Mouse (Mus musculus) natural killer cell, adult 2 months (primary cell): ENCODE results near the gene Mapre3.

Experiments
- DNase-seq, 2 experiments: peaks; one replicate each; pipeline ENCODE4 v3.0.0; 2022; ENCODE audit warnings: low spot score in 2 of 2

Gene Mapre3

DNA sequence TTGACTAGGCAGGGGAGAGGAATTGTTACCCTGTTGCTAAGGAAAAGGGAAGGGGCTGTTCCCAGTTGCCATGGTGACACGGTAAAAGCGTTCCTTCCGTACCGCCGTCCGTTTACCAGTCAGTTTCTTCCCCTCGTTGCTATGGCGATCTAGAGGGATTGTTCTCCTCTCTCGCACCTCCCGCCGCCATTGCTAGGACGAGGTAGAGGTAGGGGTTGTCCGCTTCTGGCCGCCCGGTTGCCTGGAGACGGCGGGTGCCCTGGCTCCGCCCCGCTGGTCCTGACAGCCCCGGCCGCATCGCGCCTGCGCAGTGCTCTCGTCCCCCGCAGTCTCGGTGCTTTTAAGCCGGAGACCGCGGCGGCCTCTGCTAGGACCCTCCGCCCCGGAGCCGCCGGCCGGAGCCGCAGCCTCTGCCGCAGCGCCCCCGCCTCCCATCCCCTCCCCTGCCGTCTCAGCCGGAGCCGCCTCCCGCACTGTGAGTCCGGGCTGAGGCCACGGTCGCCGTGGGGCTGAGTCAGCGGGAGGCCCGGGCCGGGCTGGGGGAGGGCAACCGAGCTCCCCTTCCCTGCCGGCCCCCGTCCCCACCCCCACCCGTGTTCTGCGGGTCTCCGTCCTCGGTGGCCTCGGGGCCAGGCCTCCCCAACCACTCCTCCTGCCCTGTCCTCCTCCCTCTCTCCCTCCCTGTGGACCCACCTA, at the start of gene Mapre3:
Gene Mapre3 (plus strand): TSS at position 218 of the 696 bp plus-strand sequence.
- DNase-seq, result peak; percentile 89 to 90

DNA sequence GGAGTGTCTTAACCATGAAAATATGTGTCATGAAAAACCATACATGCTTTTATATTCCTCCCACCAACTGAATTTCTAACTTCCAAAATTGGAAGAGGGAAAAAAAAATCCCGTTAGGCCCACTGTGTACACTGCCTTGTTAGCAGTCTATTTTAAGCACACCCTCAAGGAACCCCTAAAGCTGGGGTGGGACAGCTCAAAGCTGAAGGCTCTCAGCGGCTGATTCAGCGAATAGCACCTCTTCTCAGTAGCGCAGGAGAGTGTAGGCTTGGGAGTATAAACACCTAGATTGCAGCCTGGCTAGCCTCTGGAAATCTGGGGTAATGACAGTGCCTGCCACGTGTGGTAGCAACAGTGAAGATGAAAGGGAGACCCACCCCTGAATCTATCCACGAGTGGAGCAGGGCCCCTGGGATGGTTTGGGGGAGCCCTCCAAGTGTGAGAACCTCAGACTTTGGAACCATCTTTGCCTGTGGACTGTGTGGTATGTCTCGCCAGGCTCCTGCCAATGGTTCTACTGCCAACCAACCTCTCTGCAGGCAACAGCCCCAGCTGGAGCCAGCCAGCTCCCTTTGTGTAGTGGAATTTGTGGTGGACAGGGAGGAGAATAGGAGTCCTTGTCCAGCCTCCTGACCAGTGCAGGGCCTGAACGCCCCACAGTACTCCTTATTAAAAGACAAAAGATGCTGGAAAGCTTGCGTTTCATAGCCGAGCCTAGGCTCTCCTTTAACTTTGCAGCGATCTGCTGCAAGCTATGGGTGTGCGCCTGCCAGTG, 48.7 kb upstream of the Mapre3 start:
- DNase-seq, result no peak

DNA sequence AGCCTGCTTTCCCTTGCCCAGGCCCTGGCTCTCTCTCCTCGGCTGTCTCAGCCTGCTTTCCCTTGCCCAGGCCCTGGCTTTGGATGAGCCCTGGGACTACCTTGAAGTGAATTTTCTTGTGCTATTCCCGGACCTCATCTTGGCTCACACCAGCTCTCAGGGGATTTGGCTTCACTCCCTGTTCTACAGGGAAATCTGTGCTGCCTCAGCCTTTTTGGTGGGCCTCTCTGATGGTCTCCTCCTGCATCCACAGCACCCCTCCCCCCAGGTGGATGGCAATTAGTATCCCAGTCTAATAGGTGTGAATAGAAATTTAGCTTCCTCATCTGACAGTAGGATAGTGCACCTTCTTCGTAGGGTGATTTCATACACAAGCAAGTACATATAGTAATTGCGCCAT, 46.4 kb upstream of the Mapre3 start:
- DNase-seq, result no peak

DNA sequence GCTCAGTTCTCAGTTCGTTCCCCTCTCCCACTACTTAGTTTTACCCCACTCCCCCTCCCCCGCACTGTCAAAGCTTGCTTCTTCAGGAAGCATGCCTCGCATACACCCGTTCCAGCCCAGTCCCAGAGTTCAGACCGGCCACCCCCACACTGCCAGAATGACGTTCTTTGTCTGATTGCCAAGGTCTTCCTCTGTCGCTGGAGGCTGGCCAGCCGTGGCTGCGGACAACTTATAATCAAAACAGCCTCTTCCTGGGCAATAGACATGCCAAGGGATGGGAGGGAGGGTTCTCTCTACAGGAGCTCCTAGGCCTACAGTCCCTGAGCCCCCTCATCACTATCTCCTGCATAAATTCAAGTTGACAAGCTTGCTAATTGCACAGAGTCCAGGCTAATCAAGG, 45.8 kb upstream of the Mapre3 start:
- no peak for DNase-seq

DNA sequence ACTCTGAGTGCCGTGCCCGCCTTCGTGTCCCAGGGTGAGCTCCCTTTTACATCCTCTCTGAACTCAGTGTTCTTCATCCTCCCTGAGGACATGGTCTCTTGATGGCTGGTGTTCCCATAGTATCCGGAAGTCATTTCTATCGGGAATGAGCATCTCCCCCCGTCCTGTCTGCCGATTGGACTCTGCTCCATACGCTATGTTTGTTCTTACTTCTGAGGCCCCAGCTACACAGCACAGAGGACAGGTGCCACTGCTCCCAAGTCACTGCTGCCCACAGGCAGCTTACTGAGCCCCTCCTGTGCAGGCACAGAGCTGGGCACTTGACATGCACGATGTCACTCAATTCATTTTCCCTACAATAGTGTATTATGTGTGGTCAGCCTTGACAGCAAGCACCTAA, 45.4 kb upstream of the Mapre3 start:
- no peak for DNase-seq

DNA sequence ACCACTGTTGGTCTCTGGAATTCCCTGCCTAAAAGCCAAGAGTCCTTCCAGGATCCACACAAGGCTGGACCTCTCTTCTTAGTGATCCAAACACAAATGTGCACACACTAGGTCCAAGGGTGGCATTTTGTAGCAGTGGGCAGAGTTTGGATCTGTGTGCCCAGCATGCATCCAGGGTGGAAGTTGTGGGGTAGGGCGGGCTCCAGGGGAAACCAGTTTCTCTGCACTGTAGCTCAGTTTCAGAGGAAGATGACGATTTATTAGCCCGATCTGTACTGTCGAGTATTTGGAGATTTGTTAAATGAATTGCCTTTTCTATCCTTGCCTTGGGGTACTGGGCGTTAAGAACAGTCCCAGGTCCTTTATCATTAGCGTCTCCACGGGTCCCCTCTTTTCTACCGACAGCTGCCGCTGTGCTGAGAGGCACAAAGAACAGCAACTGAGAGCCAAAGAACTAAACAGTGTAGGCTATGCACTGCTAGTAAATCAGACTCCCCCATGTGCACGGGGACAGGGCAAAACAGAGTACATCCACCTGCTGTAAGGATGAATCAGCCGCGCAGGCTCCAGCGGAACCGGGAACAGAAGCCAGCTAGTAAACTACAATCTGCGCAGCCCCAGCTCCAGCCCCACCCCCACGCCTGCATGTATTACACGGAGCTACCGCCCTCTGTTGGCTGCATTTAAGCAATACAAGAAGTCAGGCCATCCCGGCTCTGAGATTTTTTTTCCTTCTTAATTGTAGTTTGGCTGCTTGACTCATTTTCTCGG, 39.7 kb upstream of the Mapre3 start:
- peak; percentile 59 to 77 for DNase-seq

DNA sequence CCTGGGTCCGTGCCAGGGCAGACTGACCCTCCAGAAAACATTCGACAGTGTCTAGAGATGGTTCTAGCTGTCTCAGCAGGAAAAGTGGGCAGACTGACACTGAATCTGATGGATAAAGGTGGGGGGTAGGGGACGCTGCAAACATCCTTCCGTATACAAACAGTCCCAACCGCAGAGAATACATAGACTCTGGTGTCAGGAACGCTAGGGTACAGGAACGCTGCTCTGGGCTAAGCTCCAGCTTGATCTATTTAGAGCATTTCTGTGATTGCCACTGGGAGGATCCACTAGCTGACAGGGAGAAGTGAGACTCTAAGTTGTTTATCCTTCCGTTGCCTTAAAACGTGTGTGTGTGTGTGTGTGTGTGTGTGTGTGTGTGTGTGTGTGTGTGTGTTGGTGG, 33.7 kb upstream of the Mapre3 start:
- no peak for DNase-seq

DNA sequence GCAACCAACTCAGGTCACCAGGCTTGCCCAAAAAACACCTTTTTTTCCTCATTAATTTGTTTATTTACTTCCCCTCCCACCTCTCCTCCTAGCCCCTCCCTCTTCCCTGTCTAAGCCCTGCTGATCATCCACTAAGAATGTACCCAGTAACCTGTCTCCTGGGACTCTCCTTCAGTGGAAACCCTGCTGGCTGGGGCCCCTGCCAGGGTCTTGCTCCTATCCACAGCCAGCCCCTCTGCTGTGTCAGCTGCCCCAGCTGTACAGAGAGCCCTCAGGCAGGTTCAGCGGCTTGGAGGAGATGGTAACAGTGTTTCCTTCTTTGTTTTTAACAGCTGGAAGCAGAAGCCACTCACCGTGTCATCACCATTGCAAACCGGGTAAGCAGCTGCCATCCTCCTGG, 33.3 kb upstream of the Mapre3 start:
- no peak for DNase-seq

DNA sequence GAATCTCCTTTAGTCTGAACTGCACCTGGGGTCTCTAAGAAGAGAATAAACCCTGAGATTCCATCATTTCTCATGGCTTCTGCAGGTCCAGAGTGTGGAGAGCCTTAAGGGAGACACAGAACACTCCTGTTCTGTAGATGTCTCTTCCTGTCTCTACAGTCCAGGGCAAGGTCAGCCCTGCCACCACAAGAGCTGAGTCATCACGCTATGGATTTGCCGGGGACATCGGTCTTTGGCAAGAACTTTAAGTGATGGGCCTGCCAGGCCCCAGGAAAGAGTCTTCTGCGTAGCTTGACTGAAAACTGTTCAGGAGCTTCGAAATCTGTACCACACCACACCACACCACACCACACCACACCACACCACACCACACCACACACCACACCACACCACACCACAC, 27.1 kb upstream of the Mapre3 start:
- no peak for DNase-seq

DNA sequence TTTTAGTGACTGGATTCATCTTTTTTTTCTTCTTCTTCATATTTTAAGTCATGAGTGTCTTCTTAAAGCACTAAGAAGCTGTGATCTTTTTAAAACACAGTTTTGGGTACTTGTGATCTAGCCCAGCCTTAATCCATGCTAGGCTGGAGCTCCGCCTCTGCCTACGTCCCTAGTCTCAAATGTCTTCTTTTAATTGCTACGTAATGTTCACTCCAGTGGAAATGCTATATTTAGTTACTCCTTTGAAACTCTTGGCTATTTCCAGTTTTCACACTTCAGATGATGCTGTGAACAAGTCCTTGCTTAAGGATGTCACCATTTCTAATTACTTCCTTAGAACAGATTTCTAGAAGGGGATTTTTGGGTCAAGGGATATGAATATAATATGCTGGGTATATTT, 24.4 kb upstream of the Mapre3 start:
- no peak for DNase-seq

DNA sequence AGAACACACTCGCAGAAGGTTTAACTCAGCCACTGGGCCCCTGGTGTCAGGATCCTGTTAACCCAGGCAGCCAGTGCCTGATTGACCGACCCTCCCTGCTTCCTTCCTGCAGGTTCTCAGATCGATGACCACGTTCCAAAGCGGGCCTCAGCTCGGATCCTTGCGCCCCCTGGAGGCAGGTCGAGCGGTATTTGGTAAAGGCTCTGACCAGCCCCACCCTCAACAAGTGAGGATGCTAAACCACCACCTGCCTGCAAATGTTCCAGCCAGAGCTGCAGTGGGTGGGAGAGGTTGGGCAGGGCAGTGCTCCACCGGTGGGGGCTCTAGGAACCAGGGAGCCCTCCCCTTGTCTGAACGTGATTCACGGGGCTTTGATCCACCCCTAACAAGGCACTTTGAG, 18.3 kb upstream of the Mapre3 start:
- peak; percentile 58 to 73 for DNase-seq

DNA sequence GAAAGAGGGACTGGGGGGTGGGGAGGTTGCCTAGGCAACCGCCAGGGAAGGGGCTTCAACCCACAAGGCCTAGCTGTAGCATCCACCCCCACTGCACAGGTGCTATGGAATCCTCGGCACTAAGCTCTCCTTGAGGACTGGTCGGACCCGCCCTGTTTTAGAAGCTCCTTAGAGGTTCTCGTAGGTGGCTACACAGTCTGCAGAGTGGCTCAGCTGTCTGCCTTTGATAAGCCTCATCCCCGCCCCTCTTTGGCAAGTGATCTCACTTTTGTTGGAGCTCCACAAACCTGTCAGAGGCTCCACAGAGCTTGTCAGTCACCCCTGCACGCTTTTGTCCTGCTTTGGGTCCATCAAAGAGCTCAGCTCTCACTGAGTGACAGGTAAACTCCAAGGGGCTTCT, 17.0 kb upstream of the Mapre3 start:
- DNase-seq, result no peak

DNA sequence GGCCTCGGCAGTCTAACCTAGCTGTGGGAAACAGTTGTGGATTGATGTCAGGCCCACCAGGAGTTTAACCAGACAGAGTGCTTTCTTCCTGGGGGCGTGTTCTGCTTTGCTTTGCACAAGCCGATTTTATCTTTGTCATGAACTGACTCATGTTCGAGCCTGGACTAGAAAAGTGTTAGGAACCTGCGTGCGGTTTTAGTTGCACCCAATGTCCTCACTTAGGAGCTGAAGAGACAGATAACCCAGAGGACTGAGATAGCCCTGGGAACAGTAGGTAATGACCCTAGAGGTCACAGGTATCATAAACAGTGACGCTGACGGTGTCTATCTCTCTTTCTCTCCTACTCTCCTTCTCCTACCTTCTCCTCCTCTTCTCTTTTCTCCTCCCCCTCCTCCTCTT, 16.5 kb upstream of the Mapre3 start:
- DNase-seq, result no peak

DNA sequence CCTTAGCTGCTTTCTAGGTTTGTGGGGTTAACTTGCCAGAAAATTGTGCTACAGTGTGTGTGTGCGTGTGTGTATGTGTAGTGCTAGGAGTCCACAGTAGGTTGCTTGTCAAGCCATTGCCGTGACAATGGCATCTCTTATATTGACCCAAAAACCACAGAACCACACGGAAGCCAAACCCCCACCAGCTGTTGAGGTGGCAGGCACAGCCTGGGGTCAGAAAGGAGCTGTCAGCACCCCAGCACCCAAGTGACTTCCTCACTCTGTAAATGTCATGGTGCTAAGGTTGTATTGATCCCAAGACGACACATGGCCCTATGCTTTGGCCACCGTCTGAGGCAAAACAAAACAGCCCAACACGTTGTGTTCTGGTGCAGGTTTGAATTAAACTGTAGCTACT, 15.5 kb upstream of the Mapre3 start:
- no peak for DNase-seq

DNA sequence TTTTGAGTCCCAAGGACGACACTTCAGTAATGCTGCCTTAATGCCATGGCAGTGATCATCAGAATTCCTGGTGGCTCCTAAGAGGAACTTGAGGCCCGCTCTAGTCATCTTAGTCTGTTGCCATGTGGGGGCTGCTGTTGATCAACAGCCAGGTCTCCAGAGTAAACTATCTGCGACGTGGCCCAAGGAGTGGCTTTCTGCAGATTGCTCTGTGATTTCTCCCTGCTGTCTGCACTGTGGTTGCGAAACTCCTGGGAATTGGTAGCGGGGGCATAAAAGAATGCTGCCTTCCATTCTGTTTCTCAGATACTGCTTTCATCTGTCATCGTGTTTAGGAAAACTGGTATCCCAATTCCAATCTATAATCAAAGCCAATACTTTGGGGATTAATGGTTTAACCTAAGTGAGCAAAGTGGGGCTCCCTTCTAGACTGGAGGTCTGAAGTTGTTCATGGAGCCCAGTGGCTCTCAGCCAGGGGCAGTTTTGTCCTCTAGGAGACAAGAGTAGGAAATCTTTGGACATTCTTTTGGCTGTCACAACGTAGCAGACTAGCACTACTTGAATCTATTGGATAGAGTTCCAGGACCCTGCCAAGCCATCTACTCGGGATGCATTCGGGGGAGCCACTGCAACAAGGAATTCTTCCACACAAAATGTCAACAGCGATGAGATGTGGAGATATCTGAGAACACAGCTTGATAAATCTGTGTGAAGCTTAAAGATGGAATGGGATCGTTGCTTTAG, 11.5 kb upstream of the Mapre3 start:
- no peak for DNase-seq

DNA sequence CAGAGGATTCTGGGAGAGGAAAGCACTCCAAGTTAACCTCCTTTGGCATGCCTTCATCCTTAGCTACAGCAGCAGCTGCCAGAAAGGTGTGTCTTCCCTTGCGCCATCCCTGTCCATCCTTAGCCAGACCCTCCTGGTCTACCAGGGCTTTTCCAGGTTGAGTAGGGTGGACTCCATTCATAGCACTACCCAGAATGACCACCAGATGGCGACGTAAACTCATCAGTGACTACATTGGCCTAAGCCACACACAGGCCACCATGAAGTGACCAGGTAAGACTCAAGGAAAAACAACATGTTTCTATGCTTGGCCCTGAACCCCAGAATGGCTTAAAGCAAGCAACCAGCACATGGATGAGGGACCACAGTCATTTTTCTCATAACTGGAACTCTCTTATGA, 8.3 kb upstream of the Mapre3 start:
- DNase-seq, result peak; percentile 80 to 84

DNA sequence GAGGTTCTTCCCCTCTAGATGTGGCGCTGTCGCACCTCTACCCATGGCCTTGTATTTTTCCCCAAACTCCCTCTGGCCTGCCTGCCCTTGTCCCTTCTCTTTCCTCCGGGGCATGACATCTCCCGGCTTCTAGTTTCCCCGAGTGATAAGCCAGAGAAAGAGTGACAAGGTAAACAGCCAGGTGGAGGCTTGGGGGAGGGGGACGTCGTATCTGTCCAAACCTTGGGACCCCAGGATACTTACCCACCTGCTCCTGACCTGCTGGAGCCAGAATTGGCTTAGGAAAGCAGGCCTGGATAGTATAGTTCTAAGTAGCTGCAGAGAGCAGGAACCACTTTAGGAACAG, 652 bp downstream of the Mapre3 start:
- DNase-seq, result no peak

DNA sequence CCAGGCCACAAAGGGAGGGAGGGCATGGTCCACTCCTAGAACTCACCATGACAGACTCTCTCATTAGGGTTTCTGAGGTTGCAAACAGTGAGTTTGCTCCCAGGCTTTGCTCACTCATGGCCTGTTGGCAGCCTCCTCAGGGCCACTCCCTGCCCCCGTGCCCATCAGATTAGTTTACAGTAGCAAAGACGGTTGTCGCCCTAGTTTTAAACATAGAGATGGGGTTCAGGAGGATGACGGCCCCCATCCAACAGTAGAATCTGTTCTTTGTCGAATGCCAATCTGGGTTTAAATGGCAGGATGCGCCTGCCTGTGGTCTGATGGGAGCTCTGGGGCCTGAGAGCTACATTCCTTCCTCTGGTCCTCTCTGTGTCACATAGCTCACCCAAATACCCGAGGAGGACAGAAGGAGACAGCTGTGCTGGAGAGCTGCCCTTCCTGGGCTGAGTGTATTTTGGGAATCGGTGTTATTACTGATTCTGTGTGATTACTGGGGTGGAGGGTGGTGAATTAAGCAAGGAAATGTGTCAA, 1.9 kb downstream of the Mapre3 start:
- DNase-seq, result no peak

DNA sequence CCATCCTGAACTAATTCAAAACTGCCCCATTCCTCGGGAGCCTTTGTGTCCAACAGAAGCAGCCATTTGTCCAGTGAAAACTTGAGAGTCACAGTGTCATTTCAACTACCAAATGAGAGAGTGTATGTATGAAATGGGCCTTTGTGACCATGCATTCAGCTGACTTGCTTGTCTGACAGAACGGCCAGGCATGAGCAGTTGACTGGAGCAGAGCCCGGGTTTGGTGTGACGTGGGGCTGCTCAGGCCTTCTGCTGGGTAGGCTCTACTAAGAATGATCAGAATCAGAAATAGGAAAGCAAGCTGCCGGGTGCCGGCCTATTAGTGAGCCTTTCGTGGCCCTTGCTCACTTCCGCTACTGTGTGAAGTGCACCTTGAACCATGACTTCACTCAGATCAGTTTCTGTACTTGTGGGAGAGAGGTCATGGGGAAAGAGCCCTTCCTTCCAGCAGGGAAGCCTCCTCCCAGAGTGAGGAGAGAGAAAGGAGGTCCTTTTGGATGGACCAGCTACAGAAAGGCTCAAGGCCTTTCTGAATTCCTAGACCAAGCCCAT, 4.4 kb downstream of the Mapre3 start:
- DNase-seq, result no peak

DNA sequence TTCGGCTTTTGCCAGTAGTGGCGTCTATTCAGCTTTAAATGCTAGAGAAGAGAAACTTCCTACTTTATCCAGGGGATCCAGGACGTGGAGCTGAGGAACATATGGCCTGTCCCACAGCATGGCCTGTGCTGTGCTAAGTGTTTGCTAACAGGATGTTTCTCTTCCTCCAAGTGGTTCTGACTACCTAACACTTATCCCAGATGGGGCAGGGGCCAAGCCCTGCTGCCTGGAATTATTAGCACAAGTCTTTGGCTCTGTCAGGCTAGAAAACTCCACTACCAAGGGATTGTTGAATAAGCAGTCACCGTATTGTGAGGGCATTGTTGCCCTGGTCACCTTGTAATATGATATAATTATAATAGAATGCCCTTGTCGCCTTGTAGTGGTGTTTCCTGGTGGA, 8.2 kb downstream of the Mapre3 start:
- no peak for DNase-seq

DNA sequence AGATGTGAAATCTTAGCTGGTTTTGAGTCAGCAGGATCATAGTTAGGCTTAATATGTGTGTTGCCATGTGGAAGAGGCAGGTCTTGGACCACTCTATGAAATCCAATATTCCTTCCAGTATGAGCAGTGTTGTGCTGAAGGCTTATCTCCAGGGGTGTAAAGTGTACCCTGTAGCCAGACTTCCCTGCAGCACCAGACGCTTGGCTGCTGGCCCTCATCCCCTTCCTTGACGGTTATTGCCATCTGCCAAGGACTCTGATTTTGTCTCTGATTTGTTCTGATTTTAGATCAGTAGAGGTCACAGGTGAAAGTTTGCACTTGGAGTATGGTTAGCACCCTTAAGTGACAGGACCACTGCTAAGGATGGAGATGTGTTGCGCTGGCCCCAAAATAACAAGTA, 8.7 kb downstream of the Mapre3 start:
- DNase-seq, result no peak
